Mouse (Mus musculus) CD4-positive helper T cell, adult 2 months (primary cell): Measurements from ENCODE around the gene B230219D22Rik.
A peak's percentile ranks its signal among the peaks of the same experiment; 100 is the strongest.

Source experiments
- DNase-seq: peaks from one replicate; pipeline ENCODE4 v3.0.0-alpha.2; 2012; ENCODE audit warnings: low read depth, missing footprints, low spot score

The B230219D22Rik gene

GRCm38 (mm10) chr13:55726598-55727119 lies 33.7 kb downstream of the B230219D22Rik start:
- no peak for DNase-seq

GRCm38 (mm10) chr13:55727120-55727838 lies 34.4 kb downstream of the B230219D22Rik start, which contains the start of gene Pcbd2:
Gene Pcbd2, plus strand, starts transcription at chr13:55727368.
- DNase-seq, result peak; percentile 89

DNA sequence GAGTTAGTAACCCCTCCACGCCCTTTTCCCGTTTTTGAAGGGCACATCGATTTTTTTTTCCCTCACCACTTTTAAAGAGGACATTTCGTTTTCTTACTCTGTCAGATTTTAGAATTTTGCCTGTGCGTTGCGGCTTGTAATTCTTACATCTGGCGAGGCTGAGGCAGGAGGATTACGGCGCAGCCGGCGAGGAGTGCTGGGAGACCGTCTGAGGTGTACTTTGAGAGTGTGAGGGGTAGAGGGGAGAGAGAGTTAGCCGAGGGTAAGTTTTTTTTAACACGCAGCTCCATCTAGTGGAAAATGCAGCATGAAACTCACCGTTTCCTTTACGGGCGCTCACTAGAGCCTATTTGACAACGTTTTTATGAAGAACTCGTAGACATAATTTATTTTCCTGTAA lies 34.9 kb downstream of the B230219D22Rik start:
- DNase-seq, result peak; percentile 87

GRCm38 (mm10) chr13:55730716-55731115 lies 37.8 kb downstream of the B230219D22Rik start:
- DNase-seq, result no peak

DNA sequence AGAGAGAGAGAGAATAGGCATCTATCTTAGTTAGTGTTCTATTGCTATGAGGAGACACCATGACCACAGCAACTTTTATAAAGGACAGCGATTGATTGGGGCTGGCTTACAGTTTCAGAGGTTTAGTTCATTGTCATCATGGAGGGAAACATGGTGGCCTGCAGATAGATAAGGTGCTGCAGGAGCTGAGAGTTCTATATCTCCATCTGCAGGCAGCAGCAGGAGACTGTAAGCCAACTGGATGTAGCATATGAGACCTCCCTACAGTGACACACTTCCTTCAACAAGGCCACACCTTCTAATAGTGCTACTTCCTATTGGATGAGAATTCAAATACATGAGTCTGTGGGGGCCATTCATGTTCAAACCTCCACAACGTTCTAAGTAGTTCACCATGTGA lies 39.2 kb downstream of the B230219D22Rik start:
- no peak for DNase-seq

- no peak for DNase-seq
Measured at GRCm38 (mm10) chr13:55733628-55734502, 40.9 kb downstream of the B230219D22Rik start.

DNA sequence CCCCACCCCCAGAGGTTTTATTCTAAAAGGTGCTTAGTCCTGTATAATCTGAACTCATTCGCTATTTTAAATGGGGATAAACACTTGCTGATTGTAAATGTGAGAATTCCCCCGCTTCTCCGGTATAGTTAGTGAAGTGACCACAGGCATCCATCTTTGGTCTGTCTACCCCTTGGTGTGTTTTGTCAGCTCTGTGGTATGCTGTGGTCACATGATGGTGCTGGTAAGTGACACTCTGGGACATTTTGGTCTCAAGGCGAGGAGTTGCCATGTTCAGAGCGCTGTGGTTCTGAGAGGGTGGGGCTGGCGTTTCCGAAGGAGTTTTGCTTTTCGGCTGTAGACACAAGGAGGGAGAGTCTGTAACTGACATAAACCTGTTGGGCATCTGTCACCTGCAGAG lies 45.0 kb downstream of the B230219D22Rik start:
- no peak for DNase-seq

DNA sequence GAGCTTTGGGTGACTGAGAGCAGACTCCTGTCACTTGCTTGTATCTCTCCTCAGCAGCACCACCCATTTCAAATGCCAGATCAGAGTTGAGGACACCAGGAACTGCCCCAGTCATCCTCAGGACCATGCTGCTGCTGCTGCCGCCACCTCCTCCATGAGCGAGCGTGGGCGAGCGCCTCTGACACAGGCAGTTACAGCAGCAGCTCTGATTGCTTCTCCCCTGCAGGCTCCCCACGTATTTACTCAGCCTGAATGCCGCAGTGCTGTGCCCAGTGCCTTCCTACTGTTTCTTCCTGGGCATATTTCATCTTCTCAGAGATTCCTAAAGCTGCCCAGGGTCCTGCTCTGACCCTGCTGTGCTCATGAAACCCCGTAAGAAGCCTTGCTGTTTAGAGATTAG lies 49.4 kb downstream of the B230219D22Rik start:
- no peak for DNase-seq
